Mouse (Mus musculus) stomach, postnatal 0 days (tissue): Measurements from ENCODE around the gene Cacnb1. TPM values are rescaled to one million over a fixed set of nuclear protein-coding genes. Genes with fewer than 3 reads are reported as not detected.

Experiments used
- ATAC-seq: fragments of 200-750 bp; cut with Nextera tagmentation; 2 replicates; pipeline ENCODE4 v1.8.0; 2017; ENCODE audit not compliant: low FRiP score, low TSS enrichment
- DNase-seq: peaks from one replicate; pipeline ENCODE4 v3.0.0-alpha.2; 2016; ENCODE audit warnings: low spot score
- H3K27ac ChIP-seq: fragments of 300-500 bp; sonication (generic); replicated peaks from 2 replicates; pipeline ENCODE4 v1.5.1; 2014; ENCODE audit warnings: mild to moderate bottlenecking, control low read depth
- H3K27me3 ChIP-seq: fragments of 300-500 bp; sonication (generic); 2 replicates; pipeline ENCODE4 v1.6.1; 2014; ENCODE audit warnings: low read length; ENCODE audit not compliant: control insufficient read depth, insufficient read depth
- H3K36me3 ChIP-seq: fragments of 300-500 bp; sonication (generic); 2 replicates; pipeline ENCODE4 v1.6.1; 2014; ENCODE audit warnings: low read length, mixed read lengths; ENCODE audit not compliant: control insufficient read depth, insufficient read depth
- H3K4me1 ChIP-seq: fragments of 300-500 bp; sonication (generic); replicated peaks from 2 replicates; pipeline ENCODE4 v1.6.1; 2014; ENCODE audit warnings: antibody characterized with exemption; ENCODE audit not compliant: control insufficient read depth, insufficient read depth
- H3K4me2 ChIP-seq: fragments of 300-500 bp; sonication (generic); replicated peaks from 2 replicates; pipeline ENCODE4 v1.6.1; 2014; ENCODE audit warnings: low read depth, mild to moderate bottlenecking, control low read depth, moderate library complexity
- H3K4me3 ChIP-seq: fragments of 300-500 bp; sonication (generic); 2 replicates; pipeline ENCODE4 v1.5.1; 2014; ENCODE audit warnings: low read depth, low read length, control low read depth
- H3K9ac ChIP-seq: fragments of 300-500 bp; sonication (generic); 2 replicates; pipeline ENCODE4 v1.6.1; 2014; ENCODE audit warnings: mild to moderate bottlenecking, low read length, control low read depth, mixed read lengths
- H3K9me3 ChIP-seq: fragments of 300-500 bp; sonication (generic); 2 replicates; pipeline ENCODE4 v1.6.1; 2016; ENCODE audit warnings: low read length; ENCODE audit not compliant: control insufficient read depth
- CTCF ChIP-seq: IDR thresholded peaks from 2 replicates; pipeline ENCODE4 v1.5.1; 2016; ENCODE audit warnings: antibody characterized with exemption, low read depth, mild to moderate bottlenecking, moderate library complexity
- EP300 ChIP-seq: optimal IDR thresholded peaks from 2 replicates; pipeline ENCODE3; 2016; ENCODE audit warnings: antibody characterized with exemption
- WGBS: fragments of 180-500 bp; shearing (Covaris S2); extraction: QIAGEN DNeasy Blood & Tissue Kit; methylation state at CpG from one replicate; pipeline ENCODE4 v1.1.7; 2014; 5-methylcytosine and 5-hydroxymethylcytosine counted together
- polyA plus RNA-seq: library from polyadenylated mRNA; unstranded; fragments of >200 nt; fragmentation: Nextera tagmentation; extraction: Ambion mirVana; gene quantifications from 2 replicates; pipeline ENCODE4 v1.2.1, GENCODE M21; 2015

Cacnb1 gene
- polyA plus RNA-seq, 1 experiment from 2014 or later, result 4.2 TPM

DNA sequence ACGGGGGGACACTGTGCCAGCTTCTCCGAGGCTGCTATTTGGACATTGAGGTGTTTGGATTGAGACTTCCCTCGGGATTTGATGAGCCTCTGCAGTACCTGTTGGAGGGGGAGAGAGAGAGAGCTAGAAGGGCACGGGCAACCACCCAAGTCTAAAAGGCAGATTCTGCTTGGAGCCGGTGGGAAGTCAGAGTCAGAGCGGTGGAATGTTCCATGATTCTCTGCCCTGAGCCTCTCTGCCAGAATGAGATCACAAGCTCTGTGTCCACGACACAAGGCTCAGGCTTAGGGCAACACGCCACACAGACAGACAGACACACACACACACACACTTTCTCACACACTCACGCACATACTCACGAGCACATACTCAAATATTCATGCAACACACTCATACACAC, 17.1 kb downstream of the Cacnb1 start:
- H3K27me3 ChIP-seq, result no peaks in the 10 kb centered on the region
- peak overlapping the region; percentile 45; the same call in 1 of the 2 replicates for H3K27ac ChIP-seq
- no peaks in the 10 kb centered on the region for H3K9me3 ChIP-seq
- no peaks in the 10 kb centered on the region for H3K36me3 ChIP-seq
- H3K4me2 ChIP-seq, result no peak overlapping the region
- 63% methylated on average over 10 of the region's 10 CpGs for WGBS
- H3K9ac ChIP-seq, result no peak overlapping the region
- DNase-seq (peak; percentile 33), ATAC-seq (peak; percentile 15; the same call in 1 of the 2 replicates)
- no peaks in the 10 kb centered on the region for H3K4me1 ChIP-seq
- H3K4me3 ChIP-seq, result no peak overlapping the region
- TF ChIP-seq CTCF, result no peak
- no peak for TF ChIP-seq EP300

DNA sequence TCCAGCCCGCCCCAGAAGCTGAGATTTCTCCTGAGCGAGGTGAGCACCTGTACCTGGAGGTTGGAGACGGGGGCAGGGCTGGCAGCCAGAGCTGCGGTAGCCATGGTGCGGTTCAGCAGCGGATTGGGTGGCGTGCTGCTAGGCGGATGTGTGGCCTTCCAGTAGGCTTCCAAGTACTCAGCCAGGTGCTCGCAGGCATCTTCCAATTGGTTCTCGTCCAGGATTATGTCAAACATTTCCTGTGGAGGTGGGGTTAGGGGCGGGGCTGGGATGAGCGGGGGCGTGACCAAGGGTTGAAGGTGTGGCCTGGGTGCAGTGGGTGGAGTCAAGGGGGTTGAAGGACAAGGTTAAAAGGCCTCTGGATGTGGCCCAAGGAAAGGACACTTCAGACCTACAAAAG, 17.8 kb downstream of the Cacnb1 start:
- H3K4me2 ChIP-seq, result no peak overlapping the region
- no peak overlapping the region for H3K4me3 ChIP-seq
- no peak for TF ChIP-seq CTCF
- no peak for TF ChIP-seq EP300
- H3K9me3 ChIP-seq, result no peaks in the 10 kb centered on the region
- no peaks in the 10 kb centered on the region for H3K27me3 ChIP-seq
- ATAC-seq (peak; percentile 68), DNase-seq (peak; percentile 80)
- H3K4me1 ChIP-seq, result no peaks in the 10 kb centered on the region
- no peak overlapping the region for H3K9ac ChIP-seq
- H3K36me3 ChIP-seq, result no peaks in the 10 kb centered on the region
- 59% methylated on average over 13 of the region's 13 CpGs for WGBS
- no peak overlapping the region for H3K27ac ChIP-seq

DNA sequence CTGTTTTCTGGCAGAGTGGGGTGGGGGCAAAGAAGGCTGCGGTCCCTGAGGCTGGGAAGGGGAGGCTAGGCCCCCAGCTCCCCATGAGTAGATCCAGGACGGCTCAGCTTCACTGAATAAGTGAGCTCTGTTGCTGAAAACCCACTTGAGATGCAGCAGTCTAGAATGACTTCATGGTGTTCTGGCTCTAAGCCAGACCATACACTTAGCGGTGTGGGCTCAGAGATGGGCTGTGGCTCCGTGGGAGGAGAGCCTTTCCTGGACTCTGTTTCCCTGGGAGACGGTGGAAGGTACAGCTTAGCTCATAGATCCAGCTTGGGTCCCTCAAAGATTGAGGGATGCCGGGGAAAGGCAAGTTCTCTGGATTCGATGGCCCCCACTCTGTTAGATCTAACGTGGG, 18.7 kb downstream of the Cacnb1 start:
- Histone ChIP-seq H3K27ac (no peak overlapping the region), H3K4me1 (no peaks in the 10 kb centered on the region), H3K27me3 (no peaks in the 10 kb centered on the region), H3K4me2 (no peak overlapping the region), H3K36me3 (no peaks in the 10 kb centered on the region), H3K9ac (no peak overlapping the region), H3K9me3 (no peaks in the 10 kb centered on the region), H3K4me3 (no peak overlapping the region)
- ATAC-seq (no peak), DNase-seq (no peak)
- no peak for TF ChIP-seq CTCF
- no peak for TF ChIP-seq EP300
- WGBS, result 61% methylated on average over 8 of the region's 8 CpGs

DNA sequence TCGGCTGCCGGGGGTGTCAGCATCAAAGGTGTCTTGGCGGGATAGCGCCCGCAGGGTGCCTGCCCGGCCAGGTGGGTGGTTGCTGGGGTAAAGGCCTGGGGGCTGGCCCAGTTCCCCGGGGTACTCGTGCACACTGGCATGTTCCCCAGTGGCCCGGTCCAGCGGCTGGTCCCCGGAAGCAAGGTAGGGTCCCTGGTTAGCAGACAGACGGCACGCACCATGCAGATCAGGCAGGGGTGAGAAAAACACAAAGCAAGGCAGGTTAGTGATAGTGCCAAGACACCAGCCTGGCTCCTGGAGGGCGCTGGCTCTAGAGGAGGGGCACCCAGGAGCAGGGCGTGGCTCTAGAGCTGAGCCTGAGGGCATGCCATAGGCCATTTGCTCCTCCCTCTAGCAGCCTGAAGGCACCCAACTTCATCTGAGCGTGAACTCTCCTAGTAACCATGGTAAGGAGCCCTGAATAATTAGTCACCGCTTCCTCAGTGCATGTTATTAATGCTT, 19.6 kb downstream of the Cacnb1 start:
- DNase-seq, result peak; percentile 42
- H3K4me3 ChIP-seq, result 0 out of 2 replicates have a peak overlapping the region, but pooled peaks have one; percentile 4
- H3K36me3 ChIP-seq, result no peaks in the 10 kb centered on the region
- H3K4me2 ChIP-seq, result peak overlapping the region; percentile 43
- WGBS, result 53% methylated on average over 17 of the region's 17 CpGs
- no peaks in the 10 kb centered on the region for H3K9me3 ChIP-seq
- no peaks in the 10 kb centered on the region for H3K27me3 ChIP-seq
- no peak overlapping the region for H3K27ac ChIP-seq
- ATAC-seq, result peak; percentile 47; the same call in 1 of the 2 replicates
- no peaks in the 10 kb centered on the region for H3K4me1 ChIP-seq
- TF ChIP-seq CTCF (no peak), EP300 (no peak)
- no peak overlapping the region for H3K9ac ChIP-seq

DNA sequence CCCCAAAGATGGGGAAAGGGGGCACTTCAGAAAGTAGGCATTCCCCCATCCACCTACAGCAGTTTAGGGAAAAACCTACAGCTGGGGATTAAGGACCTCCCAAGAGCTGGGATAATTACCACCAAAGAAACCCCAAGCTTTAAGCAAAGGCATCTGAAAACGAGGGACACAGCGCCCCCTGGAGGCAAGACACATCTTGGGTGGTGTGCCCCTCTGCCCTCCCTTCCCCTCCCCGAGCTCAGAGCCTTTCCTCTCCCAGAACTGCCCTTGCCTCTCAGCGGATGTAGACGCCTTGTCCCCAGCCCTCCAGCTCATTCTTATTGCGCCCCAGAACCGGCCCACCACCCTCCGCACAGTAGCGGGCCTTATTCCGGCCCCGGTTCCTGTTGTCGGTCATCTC, 20.2 kb downstream of the Cacnb1 start:
- H3K4me1 ChIP-seq, result no peaks in the 10 kb centered on the region
- 32% methylated on average over 12 of the region's 12 CpGs for WGBS
- H3K9ac ChIP-seq, result no peak overlapping the region
- TF ChIP-seq EP300 (no peak), CTCF (peak; percentile 86)
- H3K36me3 ChIP-seq, result no peaks in the 10 kb centered on the region
- no peaks in the 10 kb centered on the region for H3K27me3 ChIP-seq
- ATAC-seq, result no peak
- H3K27ac ChIP-seq, result no peak overlapping the region
- DNase-seq, result peak; percentile 84
- H3K4me3 ChIP-seq, result 0 out of 2 replicates have a peak overlapping the region, but pooled peaks have one; percentile 4
- peak overlapping the region; percentile 43 for H3K4me2 ChIP-seq
- H3K9me3 ChIP-seq, result no peaks in the 10 kb centered on the region

DNA sequence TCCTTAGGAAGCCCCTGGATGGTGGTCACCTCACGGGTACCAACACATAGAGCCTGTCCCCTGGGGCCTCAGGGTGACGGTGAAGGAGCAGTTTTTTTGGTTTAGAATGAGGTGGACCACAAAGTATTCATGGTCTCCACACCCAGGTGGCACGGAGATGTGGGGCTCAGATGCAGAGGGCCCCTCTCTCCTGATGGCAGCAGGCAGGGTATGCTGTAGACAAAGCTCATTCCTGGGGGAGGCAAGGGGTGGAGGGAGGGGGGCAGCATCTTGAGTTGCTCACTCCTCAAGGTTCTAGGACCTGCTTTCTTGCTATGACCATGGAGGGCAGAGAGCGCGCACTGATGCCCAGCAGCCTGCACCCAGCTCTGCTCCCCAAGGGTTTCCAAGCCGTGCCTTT, 20.8 kb downstream of the Cacnb1 start:
- no peak for ATAC-seq
- Histone ChIP-seq H3K9ac (no peak overlapping the region), H3K9me3 (no peaks in the 10 kb centered on the region), H3K27ac (no peak overlapping the region), H3K36me3 (no peaks in the 10 kb centered on the region), H3K4me2 (no peak overlapping the region), H3K4me1 (no peaks in the 10 kb centered on the region), H3K27me3 (no peaks in the 10 kb centered on the region), H3K4me3 (no peak overlapping the region)
- DNase-seq, result no peak
- WGBS, result 76% methylated on average over 6 of the region's 6 CpGs
- no peak for TF ChIP-seq EP300
- TF ChIP-seq CTCF, result no peak
